Mouse (Mus musculus): ENCODE results near the gene Arhgef12. TPM values are rescaled to one million over a fixed set of nuclear protein-coding genes. Genes with fewer than 3 reads are reported as not detected.

Arhgef12 gene
- polyA plus RNA-seq, 1 experiment from 2014 or later: 22.1 TPM

- ATAC-seq: no peak
- 82% methylated on average over 5 of the region's 5 CpGs for WGBS
- peaks cover 10% of the 10 kb centered on the region; the same call in 1 of the 2 replicates for H3K36me3 ChIP-seq (ENCODE audit: control insufficient read depth, insufficient read depth, low read length)
Observed at GRCm38 (mm10) chr9:43012541-43012940, 94.5 kb downstream of the Arhgef12 start.

GRCm38 (mm10) chr9:43011061-43011460, 96.0 kb downstream of the Arhgef12 start:
- peaks cover 9% of the 10 kb centered on the region for H3K36me3 ChIP-seq (ENCODE audit: control insufficient read depth, insufficient read depth, low read length)
- no peak overlapping the region for H3K4me3 ChIP-seq (ENCODE audit: low read depth, low read length)
- WGBS: 85% methylated on average over 4 of the region's 4 CpGs
- H3K27ac ChIP-seq (ENCODE audit: low read length): no peak overlapping the region
- H3K27me3 ChIP-seq (ENCODE audit: control insufficient read depth, insufficient read depth, low read depth, low read length): no peaks in the 10 kb centered on the region
- no peak for ATAC-seq
- H3K9ac ChIP-seq (ENCODE audit: low read depth, low read length): no peak overlapping the region
- H3K4me1 ChIP-seq (ENCODE audit: control insufficient read depth, insufficient read depth, low read length): no peaks in the 10 kb centered on the region
- H3K9me3 ChIP-seq (replicated peaks; ENCODE audit: control insufficient read depth, low read length, poor library complexity, severe bottlenecking): no peaks in the 10 kb centered on the region
- H3K4me2 ChIP-seq (ENCODE audit: low read length): no peak overlapping the region

More at GRCm38 (mm10) chr9:43012541-43012940, 94.5 kb downstream of the Arhgef12 start:
- Histone ChIP-seq H3K27ac (ENCODE audit: low read length) (no peak overlapping the region), H3K9me3 (replicated peaks; ENCODE audit: control insufficient read depth, low read length, poor library complexity, severe bottlenecking) (no peaks in the 10 kb centered on the region), H3K4me2 (ENCODE audit: low read length) (no peak overlapping the region), H3K4me1 (ENCODE audit: control insufficient read depth, insufficient read depth, low read length) (no peaks in the 10 kb centered on the region), H3K9ac (ENCODE audit: low read depth, low read length) (no peak overlapping the region), H3K27me3 (ENCODE audit: control insufficient read depth, insufficient read depth, low read depth, low read length) (no peaks in the 10 kb centered on the region), H3K4me3 (ENCODE audit: low read depth, low read length) (no peak overlapping the region)

- H3K27ac ChIP-seq (ENCODE audit: low read length): no peak overlapping the region
- no peaks in the 10 kb centered on the region for H3K27me3 ChIP-seq (ENCODE audit: control insufficient read depth, insufficient read depth, low read depth, low read length)
- H3K4me2 ChIP-seq (ENCODE audit: low read length): no peak overlapping the region
- no peaks in the 10 kb centered on the region for H3K4me1 ChIP-seq (ENCODE audit: control insufficient read depth, insufficient read depth, low read length)
- H3K9me3 ChIP-seq (replicated peaks; ENCODE audit: control insufficient read depth, low read length, poor library complexity, severe bottlenecking): no peaks in the 10 kb centered on the region
- no peak overlapping the region for H3K9ac ChIP-seq (ENCODE audit: low read depth, low read length)
- ATAC-seq: no peak
- peaks cover 38% of the 10 kb centered on the region for H3K36me3 ChIP-seq (ENCODE audit: control insufficient read depth, insufficient read depth, low read length)
- no peak overlapping the region for H3K4me3 ChIP-seq (ENCODE audit: low read depth, low read length)
- 95% methylated on average over 5 of the region's 5 CpGs for WGBS
Observed at GRCm38 (mm10) chr9:43003881-43004280, 103.2 kb downstream of the Arhgef12 start.

- Histone ChIP-seq H3K9me3 (replicated peaks; ENCODE audit: control insufficient read depth, low read length, poor library complexity, severe bottlenecking) (no peaks in the 10 kb centered on the region), H3K4me3 (ENCODE audit: low read depth, low read length) (no peak overlapping the region), H3K4me1 (ENCODE audit: control insufficient read depth, insufficient read depth, low read length) (no peaks in the 10 kb centered on the region), H3K4me2 (ENCODE audit: low read length) (no peak overlapping the region), H3K9ac (ENCODE audit: low read depth, low read length) (no peak overlapping the region), H3K27ac (ENCODE audit: low read length) (no peak overlapping the region), H3K36me3 (ENCODE audit: control insufficient read depth, insufficient read depth, low read length) (peaks cover 47% of the 10 kb centered on the region), H3K27me3 (ENCODE audit: control insufficient read depth, insufficient read depth, low read depth, low read length) (no peaks in the 10 kb centered on the region)
- WGBS: 92% methylated on average over 4 of the region's 4 CpGs
- no peak for ATAC-seq
Observed at GRCm38 (mm10) chr9:43003017-43003416, 104.0 kb downstream of the Arhgef12 start.

- Histone ChIP-seq H3K4me1 (ENCODE audit: control insufficient read depth, insufficient read depth, low read length) (no peaks in the 10 kb centered on the region), H3K9me3 (replicated peaks; ENCODE audit: control insufficient read depth, low read length, poor library complexity, severe bottlenecking) (no peaks in the 10 kb centered on the region), H3K36me3 (ENCODE audit: control insufficient read depth, insufficient read depth, low read length) (peaks cover 52% of the 10 kb centered on the region), H3K4me3 (ENCODE audit: low read depth, low read length) (no peak overlapping the region), H3K4me2 (ENCODE audit: low read length) (no peak overlapping the region), H3K9ac (ENCODE audit: low read depth, low read length) (no peak overlapping the region), H3K27ac (ENCODE audit: low read length) (no peak overlapping the region), H3K27me3 (ENCODE audit: control insufficient read depth, insufficient read depth, low read depth, low read length) (no peaks in the 10 kb centered on the region)
- WGBS: 92% methylated on average over 11 of the region's 11 CpGs
- ATAC-seq: no peak
Observed at GRCm38 (mm10) chr9:43000595-43001250, 106.3 kb downstream of the Arhgef12 start.

- Histone ChIP-seq H3K27ac (ENCODE audit: low read length) (no peak overlapping the region), H3K4me1 (ENCODE audit: control insufficient read depth, insufficient read depth, low read length) (no peaks in the 10 kb centered on the region), H3K9ac (ENCODE audit: low read depth, low read length) (no peak overlapping the region), H3K36me3 (ENCODE audit: control insufficient read depth, insufficient read depth, low read length) (peaks cover 56% of the 10 kb centered on the region), H3K4me3 (ENCODE audit: low read depth, low read length) (no peak overlapping the region), H3K4me2 (ENCODE audit: low read length) (no peak overlapping the region), H3K27me3 (ENCODE audit: control insufficient read depth, insufficient read depth, low read depth, low read length) (no peaks in the 10 kb centered on the region), H3K9me3 (replicated peaks; ENCODE audit: control insufficient read depth, low read length, poor library complexity, severe bottlenecking) (no peaks in the 10 kb centered on the region)
- no peak for ATAC-seq
- 94% methylated on average over 1 of the region's 1 CpGs for WGBS
Observed at GRCm38 (mm10) chr9:43000070-43000469, 107.0 kb downstream of the Arhgef12 start.

GRCm38 (mm10) chr9:42997526-42997925, 109.5 kb downstream of the Arhgef12 start:
- no peaks in the 10 kb centered on the region for H3K4me1 ChIP-seq (ENCODE audit: control insufficient read depth, insufficient read depth, low read length)
- H3K27me3 ChIP-seq (ENCODE audit: control insufficient read depth, insufficient read depth, low read depth, low read length): no peaks in the 10 kb centered on the region
- H3K4me2 ChIP-seq (ENCODE audit: low read length): no peak overlapping the region
- WGBS: 93% methylated on average over 6 of the region's 6 CpGs
- H3K27ac ChIP-seq (ENCODE audit: low read length): no peak overlapping the region
- no peaks in the 10 kb centered on the region for H3K9me3 ChIP-seq (replicated peaks; ENCODE audit: control insufficient read depth, low read length, poor library complexity, severe bottlenecking)
- no peak overlapping the region for H3K9ac ChIP-seq (ENCODE audit: low read depth, low read length)
- H3K4me3 ChIP-seq (ENCODE audit: low read depth, low read length): no peak overlapping the region
- no peak for ATAC-seq
- peaks cover 51% of the 10 kb centered on the region for H3K36me3 ChIP-seq (ENCODE audit: control insufficient read depth, insufficient read depth, low read length)

- no peak overlapping the region for H3K4me2 ChIP-seq (ENCODE audit: low read length)
- no peak overlapping the region for H3K9ac ChIP-seq (ENCODE audit: low read depth, low read length)
- no peaks in the 10 kb centered on the region for H3K27me3 ChIP-seq (ENCODE audit: control insufficient read depth, insufficient read depth, low read depth, low read length)
- H3K9me3 ChIP-seq (replicated peaks; ENCODE audit: control insufficient read depth, low read length, poor library complexity, severe bottlenecking): no peaks in the 10 kb centered on the region
- H3K4me3 ChIP-seq (ENCODE audit: low read depth, low read length): no peak overlapping the region
- no peak for ATAC-seq
- no peak overlapping the region for H3K27ac ChIP-seq (ENCODE audit: low read length)
- WGBS: 91% methylated on average over 11 of the region's 11 CpGs
- peaks cover 57% of the 10 kb centered on the region for H3K36me3 ChIP-seq (ENCODE audit: control insufficient read depth, insufficient read depth, low read length)
- H3K4me1 ChIP-seq (ENCODE audit: control insufficient read depth, insufficient read depth, low read length): no peaks in the 10 kb centered on the region
Observed at GRCm38 (mm10) chr9:42995298-42995697, 111.7 kb downstream of the Arhgef12 start.

- no peak overlapping the region for H3K4me3 ChIP-seq (ENCODE audit: low read depth, low read length)
- no peak overlapping the region for H3K4me2 ChIP-seq (ENCODE audit: low read length)
- no peak for ATAC-seq
- no peaks in the 10 kb centered on the region for H3K9me3 ChIP-seq (replicated peaks; ENCODE audit: control insufficient read depth, low read length, poor library complexity, severe bottlenecking)
- WGBS: 93% methylated on average over 4 of the region's 4 CpGs
- H3K36me3 ChIP-seq (ENCODE audit: control insufficient read depth, insufficient read depth, low read length): peaks cover 55% of the 10 kb centered on the region
- no peak overlapping the region for H3K9ac ChIP-seq (ENCODE audit: low read depth, low read length)
- no peaks in the 10 kb centered on the region for H3K27me3 ChIP-seq (ENCODE audit: control insufficient read depth, insufficient read depth, low read depth, low read length)
- H3K4me1 ChIP-seq (ENCODE audit: control insufficient read depth, insufficient read depth, low read length): no peaks in the 10 kb centered on the region
- H3K27ac ChIP-seq (ENCODE audit: low read length): no peak overlapping the region
Observed at GRCm38 (mm10) chr9:42994708-42995107, 112.3 kb downstream of the Arhgef12 start.

Data from midbrain, embryonic 16.5 days (tissue).